Mouse (Mus musculus) liver, postnatal 0 days (tissue): Measurements from ENCODE around the gene Tmem53. TPM values are rescaled to one million over a fixed set of nuclear protein-coding genes. Genes with fewer than 3 reads are reported as not detected.

Experiments
- ATAC-seq: fragments of 200-750 bp; cut with Nextera tagmentation; 2 replicates; pipeline ENCODE4 v1.8.0; 2017; ENCODE audit warnings: mild to moderate bottlenecking, moderate library complexity
- DNase-seq: peaks from one replicate; pipeline ENCODE4 v3.0.0-alpha.2; 2016
- H3K27ac ChIP-seq: fragments of 300-500 bp; sonication (generic); 2 replicates; pipeline ENCODE4 v1.5.1; 2014; ENCODE audit warnings: antibody characterized with exemption, moderate library complexity, mild to moderate bottlenecking, low read depth
- H3K27me3 ChIP-seq: fragments of 300-500 bp; sonication (generic); 2 replicates; pipeline ENCODE4 v1.6.1; 2014; ENCODE audit warnings: low read length, control low read depth, mixed read lengths; ENCODE audit not compliant: insufficient read depth
- H3K36me3 ChIP-seq: fragments of 300-500 bp; sonication (generic); replicated peaks from 2 replicates; pipeline ENCODE4 v1.6.1; 2014; ENCODE audit warnings: mild to moderate bottlenecking, control low read depth, low read length, moderate library complexity, mixed read lengths; ENCODE audit not compliant: insufficient read depth
- H3K4me1 ChIP-seq: fragments of 300-500 bp; sonication (generic); 2 replicates; pipeline ENCODE4 v1.6.1; 2014; ENCODE audit warnings: antibody characterized with exemption, mild to moderate bottlenecking, control low read depth; ENCODE audit not compliant: insufficient read depth
- H3K4me2 ChIP-seq: fragments of 300-500 bp; sonication (generic); 2 replicates; pipeline ENCODE4 v1.6.1; 2014; ENCODE audit warnings: low read depth, mild to moderate bottlenecking, low read length, moderate library complexity, mixed read lengths
- H3K4me3 ChIP-seq: fragments of 300-500 bp; sonication (generic); 2 replicates; pipeline ENCODE4 v1.5.1; 2014; ENCODE audit warnings: low read depth, low read length
- H3K9ac ChIP-seq: fragments of 300-500 bp; sonication (generic); replicated peaks from 2 replicates; pipeline ENCODE4 v1.6.1; 2014; ENCODE audit warnings: mild to moderate bottlenecking, moderate library complexity
- H3K9me3 ChIP-seq: fragments of 300-500 bp; sonication (generic); 2 replicates; pipeline ENCODE4 v1.6.1; 2016; ENCODE audit warnings: mild to moderate bottlenecking, control low read depth, low read length, mixed read lengths
- CTCF ChIP-seq: sonication (generic); IDR thresholded peaks from 2 replicates; pipeline ENCODE4 v1.5.1; 2016; ENCODE audit warnings: antibody characterized with exemption, low read depth
- EP300 ChIP-seq: IDR thresholded peaks from 2 replicates; pipeline ENCODE4 v1.6.1; 2016; ENCODE audit warnings: antibody characterized with exemption, low read depth, mild to moderate bottlenecking
- WGBS: fragments of 180-500 bp; shearing (Covaris S2); extraction: QIAGEN DNeasy Blood & Tissue Kit; methylation state at CpG from one replicate; pipeline ENCODE4 v1.1.7; 2014; ENCODE audit not compliant: insufficient replicate concordance; 5-methylcytosine and 5-hydroxymethylcytosine counted together
- polyA plus RNA-seq: library from polyadenylated mRNA; unstranded; fragments of >200 nt; fragmentation: Nextera tagmentation; extraction: Ambion mirVana; gene quantifications from 2 replicates; pipeline ENCODE4 v1.2.1, GENCODE M21; 2015

The Tmem53 gene
- polyA plus RNA-seq, 1 experiment from 2014 or later: 48.6 TPM

GRCm38 (mm10) chr4:117214250-117214649 lies 37.5 kb upstream of the Tmem53 start:
- peaks cover 10% of the 10 kb centered on the region for H3K4me1 ChIP-seq
- WGBS: 80% methylated on average over 6 of the region's 6 CpGs
- no peak overlapping the region for H3K27ac ChIP-seq
- no peaks in the 10 kb centered on the region for H3K27me3 ChIP-seq
- no peak for DNase-seq
- H3K9ac ChIP-seq: no peak overlapping the region
- TF ChIP-seq EP300: no peak
- no peak for TF ChIP-seq CTCF
- no peaks in the 10 kb centered on the region for H3K9me3 ChIP-seq
- no peak overlapping the region for H3K4me2 ChIP-seq
- no peak for ATAC-seq
- H3K36me3 ChIP-seq: no peaks in the 10 kb centered on the region
- no peak overlapping the region for H3K4me3 ChIP-seq

GRCm38 (mm10) chr4:117217029-117217428 lies 34.7 kb upstream of the Tmem53 start:
- no peak overlapping the region for H3K4me2 ChIP-seq
- H3K4me3 ChIP-seq: no peak overlapping the region
- ATAC-seq (no peak), DNase-seq (no peak)
- no peak for TF ChIP-seq EP300
- peaks cover 10% of the 10 kb centered on the region for H3K4me1 ChIP-seq
- no peaks in the 10 kb centered on the region for H3K27me3 ChIP-seq
- no peak overlapping the region for H3K27ac ChIP-seq
- no peaks in the 10 kb centered on the region for H3K9me3 ChIP-seq
- 74% methylated on average over 5 of the region's 5 CpGs for WGBS
- H3K36me3 ChIP-seq: no peaks in the 10 kb centered on the region
- H3K9ac ChIP-seq: no peak overlapping the region

GRCm38 (mm10) chr4:117218517-117219219 lies 33.1 kb upstream of the Tmem53 start:
- ATAC-seq (peak; percentile 36), DNase-seq (peak; percentile 69)
- TF ChIP-seq EP300 (0 out of 2 replicates have a peak, but pooled peaks have one; percentile 23), CTCF (peak; percentile 91)
- no peaks in the 10 kb centered on the region for H3K36me3 ChIP-seq
- no peaks in the 10 kb centered on the region for H3K27me3 ChIP-seq
- no peaks in the 10 kb centered on the region for H3K9me3 ChIP-seq
- no peak overlapping the region for H3K27ac ChIP-seq
- WGBS: 17% methylated on average over 10 of the region's 10 CpGs
- H3K4me2 ChIP-seq: peak overlapping the region; percentile 31; the same call in 1 of the 2 replicates
- no peak overlapping the region for H3K9ac ChIP-seq
- H3K4me3 ChIP-seq: no peak overlapping the region
- no peaks in the 10 kb centered on the region for H3K4me1 ChIP-seq

GRCm38 (mm10) chr4:117220741-117221515 lies 30.8 kb upstream of the Tmem53 start:
- WGBS: 62% methylated on average over 9 of the region's 9 CpGs
- DNase-seq: no peak
- no peak overlapping the region for H3K4me3 ChIP-seq

GRCm38 (mm10) chr4:117221836-117222235 lies 29.9 kb upstream of the Tmem53 start:
- ATAC-seq (no peak), DNase-seq (no peak)
- 75% methylated on average over 9 of the region's 9 CpGs for WGBS
- Histone ChIP-seq H3K4me1 (no peaks in the 10 kb centered on the region), H3K4me2 (no peak overlapping the region), H3K27me3 (no peaks in the 10 kb centered on the region), H3K9ac (no peak overlapping the region), H3K36me3 (no peaks in the 10 kb centered on the region), H3K4me3 (no peak overlapping the region), H3K9me3 (no peaks in the 10 kb centered on the region), H3K27ac (no peak overlapping the region)
- TF ChIP-seq EP300: no peak
- TF ChIP-seq CTCF: no peak

More at GRCm38 (mm10) chr4:117220741-117221515, 30.8 kb upstream of the Tmem53 start:
- Histone ChIP-seq H3K4me1 (no peaks in the 10 kb centered on the region), H3K27ac (no peak overlapping the region), H3K4me2 (no peak overlapping the region), H3K9ac (no peak overlapping the region), H3K27me3 (no peaks in the 10 kb centered on the region), H3K36me3 (no peaks in the 10 kb centered on the region), H3K9me3 (no peaks in the 10 kb centered on the region)
- no peak for ATAC-seq
- TF ChIP-seq EP300 (no peak), CTCF (no peak)

GRCm38 (mm10) chr4:117223001-117223400 lies 28.8 kb upstream of the Tmem53 start:
- no peak overlapping the region for H3K9ac ChIP-seq
- ATAC-seq: no peak
- no peaks in the 10 kb centered on the region for H3K36me3 ChIP-seq
- 44% methylated on average over 5 of the region's 5 CpGs for WGBS
- TF ChIP-seq CTCF (no peak), EP300 (no peak)
- no peaks in the 10 kb centered on the region for H3K9me3 ChIP-seq
- no peaks in the 10 kb centered on the region for H3K27me3 ChIP-seq
- no peak for DNase-seq
- H3K4me1 ChIP-seq: no peaks in the 10 kb centered on the region
- no peak overlapping the region for H3K4me2 ChIP-seq
- H3K4me3 ChIP-seq: no peak overlapping the region
- H3K27ac ChIP-seq: no peak overlapping the region
